Mouse (Mus musculus) hindbrain, embryonic 10.5 days (tissue): ENCODE results near the gene Klhl21. TPM values are rescaled to one million over a fixed set of nuclear protein-coding genes. Genes with fewer than 3 reads are reported as not detected.

Experiments
- polyA plus RNA-seq: library from polyadenylated mRNA; unstranded; fragments of >200 nt; fragmentation: Nextera tagmentation; extraction: Ambion mirVana; gene quantifications from 2 replicates; pipeline ENCODE4 v1.2.1, GENCODE M21; 2016

Klhl21 gene
- polyA plus RNA-seq, 1 experiment from 2014 or later = 7.7 TPM

Other genes starting within 250 kb of the Klhl21 start
- gene Camta1, start 146.9 kb upstream of the Klhl21 start, polyA plus RNA-seq = 111 and 140 TPM in 2 replicates
- gene Dnajc11, start 75.1 kb upstream of the Klhl21 start, polyA plus RNA-seq = 102 and 108 TPM in 2 replicates
- gene Thap3, start 19.8 kb upstream of the Klhl21 start, polyA plus RNA-seq = 34.5 and 36.2 TPM in 2 replicates
- gene Phf13, start 12.5 kb upstream of the Klhl21 start, polyA plus RNA-seq = 30.7 TPM in 2 replicates
- 23.3 and 25.9 TPM in 2 replicates for gene Zbtb48, start 18.9 kb downstream of the Klhl21 start, polyA plus RNA-seq
- gene Tas1r1, start 29.8 kb downstream of the Klhl21 start, polyA plus RNA-seq = 0.65 and 0.67 TPM in 2 replicates
- 37.7 and 38.9 TPM in 2 replicates for gene Nol9, start 30.5 kb downstream of the Klhl21 start, polyA plus RNA-seq
- gene Plekhg5, start 63.7 kb downstream of the Klhl21 start, polyA plus RNA-seq = 9.6 and 12.4 TPM in 2 replicates
- gene Tnfrsf25, start 107.1 kb downstream of the Klhl21 start, polyA plus RNA-seq = 0.70 and 0.82 TPM in 2 replicates
- gene Espn, start 143.6 kb downstream of the Klhl21 start, polyA plus RNA-seq = 1.6 and 6.5 TPM in 2 replicates
- 4.2 and 4.7 TPM in 2 replicates for gene Hes2, start 150.1 kb downstream of the Klhl21 start, polyA plus RNA-seq
- gene Acot7, start 169.3 kb downstream of the Klhl21 start, polyA plus RNA-seq = 90.0 and 118 TPM in 2 replicates